Mouse (Mus musculus) E14TG2a.4 (cell line): ENCODE measurements around the gene Slc2a4.

Source experiments
- CTCF ChIP-seq: conservative IDR thresholded peaks from 2 replicates; pipeline ENCODE4 v1.5.1; 2014; ENCODE audit warnings: low read length
- POU5F1 ChIP-seq: IDR thresholded peaks from 2 replicates; pipeline ENCODE4 v1.6.1; 2014; ENCODE audit warnings: low read length, borderline replicate concordance

DNA sequence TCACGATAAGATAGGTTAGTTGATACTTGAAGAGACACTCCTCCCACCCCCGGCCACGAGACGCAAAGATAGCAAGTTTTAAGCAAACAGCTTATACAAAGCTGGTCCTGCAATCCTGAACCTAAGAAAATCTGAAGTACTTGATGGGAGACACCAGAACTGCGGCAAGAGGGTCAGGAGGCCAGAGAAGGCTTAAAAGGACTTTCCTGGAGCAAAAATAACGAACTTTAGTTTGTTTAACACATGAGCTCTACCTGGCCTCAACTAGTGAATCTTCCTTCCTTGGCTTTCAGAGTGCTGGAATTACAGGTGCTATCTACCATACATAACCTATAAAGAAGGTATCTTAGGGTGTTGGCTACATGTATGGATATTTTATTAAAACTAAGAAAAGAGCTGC, 13.3 kb downstream of the Slc2a4 start:
- no peak for TF ChIP-seq CTCF
- no peak for TF ChIP-seq POU5F1
